Mouse (Mus musculus) cerebellum, adult 2 months (tissue): ENCODE measurements around the gene Vars. TPM values are rescaled to one million over a fixed set of nuclear protein-coding genes. Genes with fewer than 3 reads are reported as not detected.
"Not testable (repeated sequence)": the region's sequence is repeated elsewhere in the genome, so short reads cannot be mapped to it uniquely, and the experiment has no call there.

ENCODE experiments used
- DNase-seq, 2 experiments: peaks; one replicate each; pipeline ENCODE4 v3.0.0; 2021
- H3K27ac ChIP-seq: fragments of 200-500 bp; 2 replicates; pipeline ENCODE4 v1.5.1; 2012; ENCODE audit warnings: low read length, control low read depth, inconsistent platforms; ENCODE audit not compliant: insufficient read depth
- H3K27me3 ChIP-seq: fragments of 200-500 bp; 2 replicates; pipeline ENCODE4 v1.6.1; 2012; ENCODE audit warnings: inconsistent platforms, mild to moderate bottlenecking, low read length, moderate library complexity; ENCODE audit not compliant: control insufficient read depth, insufficient read depth
- H3K4me1 ChIP-seq: fragments of 200-500 bp; 2 replicates; pipeline ENCODE4 v1.6.1; 2011; ENCODE audit warnings: low read length; ENCODE audit not compliant: control insufficient read depth, insufficient read depth
- H3K4me3 ChIP-seq: fragments of 200-500 bp; replicated peaks from 2 replicates; pipeline ENCODE3; 2011; ENCODE audit warnings: mild to moderate bottlenecking, low read depth, low read length, control low read depth; ENCODE audit not compliant: insufficient read depth
- CTCF ChIP-seq: fragments of 200-500 bp; IDR thresholded peaks from 2 replicates; pipeline ENCODE4 v1.5.1; 2011; ENCODE audit warnings: low read depth, mild to moderate bottlenecking, control low read depth, low read length, moderate library complexity, borderline replicate concordance; ENCODE audit not compliant: insufficient read depth
- POLR2A ChIP-seq: fragments of 200-500 bp; IDR thresholded peaks from 2 replicates; pipeline ENCODE4 v1.6.1; 2011; ENCODE audit warnings: low read length, control low read depth, borderline replicate concordance; ENCODE audit not compliant: insufficient read depth
- WGBS: fragments of 180-500 bp; shearing (Covaris S2); methylation state at CpG from one replicate; pipeline ENCODE4 v1.1.7; 2018; 5-methylcytosine and 5-hydroxymethylcytosine counted together
- polyA plus RNA-seq: library from polyadenylated mRNA; depleted of rRNA; stranded (reverse); fragments of >200 nt; gene quantifications from 2 replicates; pipeline ENCODE4 v1.2.3, GENCODE M21; 2012

Gene Vars
- polyA plus RNA-seq, 1 experiment: 65.3 TPM

DNA sequence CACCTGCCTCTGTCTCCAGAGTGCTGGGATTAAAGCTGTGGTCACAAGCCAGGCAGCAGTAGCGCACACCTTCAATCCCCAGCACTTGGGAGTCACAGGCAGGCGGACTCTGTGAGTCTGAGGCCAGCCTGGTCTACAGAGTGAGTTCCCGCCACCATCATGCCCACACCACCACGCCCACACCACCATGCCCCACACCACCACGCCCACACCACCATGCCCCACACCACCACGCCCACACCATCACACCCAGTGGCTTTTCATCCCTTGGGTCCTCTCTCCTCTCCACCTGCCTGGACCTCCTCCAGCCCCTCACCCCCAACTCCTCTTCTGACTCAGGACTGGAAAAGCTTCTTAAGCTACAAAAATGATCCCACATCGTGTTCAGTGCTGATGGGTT is 31.1 kb downstream of the Vars start:
- WGBS: 92% methylated on average over 7 of the region's 7 CpGs
- DNase-seq: no peak
- Histone ChIP-seq H3K4me1 (no peaks in the 10 kb centered on the region; the same call in 1 of the 2 replicates), H3K4me3 (no peak overlapping the region), H3K27me3 (no peaks in the 10 kb centered on the region), H3K27ac (no peak overlapping the region)
- TF ChIP-seq CTCF (no peak), POLR2A (no peak)

DNA sequence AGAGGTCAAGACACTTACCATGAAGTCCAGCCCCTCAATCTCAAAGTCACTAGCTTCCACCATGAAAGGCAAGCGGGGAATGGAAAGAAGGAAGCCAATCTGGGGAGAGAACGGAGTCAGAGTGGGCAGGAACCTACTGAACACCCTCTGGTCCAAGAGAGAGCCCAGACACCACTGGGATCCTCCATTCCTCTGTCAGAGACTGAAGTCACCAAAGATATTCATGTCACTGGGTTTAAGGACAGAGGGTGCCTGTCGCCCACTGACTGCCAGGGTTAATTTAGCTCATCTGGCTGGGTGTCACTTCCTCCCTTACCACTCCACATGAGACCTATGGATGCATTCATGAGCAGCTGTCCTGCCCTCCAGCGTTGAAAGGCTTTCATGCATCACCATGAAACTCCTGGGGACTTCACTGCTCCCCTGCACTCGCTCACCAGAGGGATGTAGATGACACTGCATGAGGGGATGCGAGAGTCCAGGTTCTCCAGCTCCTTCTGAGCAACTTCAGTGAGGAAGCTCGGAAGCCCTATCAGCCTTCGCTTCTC is 31.6 kb downstream of the Vars start:
- H3K4me3 ChIP-seq: no peak overlapping the region
- H3K4me1 ChIP-seq: no peaks in the 10 kb centered on the region; the same call in 1 of the 2 replicates
- no peak overlapping the region for H3K27ac ChIP-seq
- 69% methylated on average over 8 of the region's 8 CpGs for WGBS
- no peak for DNase-seq
- TF ChIP-seq CTCF: no peak
- TF ChIP-seq POLR2A: no peak
- no peaks in the 10 kb centered on the region for H3K27me3 ChIP-seq

DNA sequence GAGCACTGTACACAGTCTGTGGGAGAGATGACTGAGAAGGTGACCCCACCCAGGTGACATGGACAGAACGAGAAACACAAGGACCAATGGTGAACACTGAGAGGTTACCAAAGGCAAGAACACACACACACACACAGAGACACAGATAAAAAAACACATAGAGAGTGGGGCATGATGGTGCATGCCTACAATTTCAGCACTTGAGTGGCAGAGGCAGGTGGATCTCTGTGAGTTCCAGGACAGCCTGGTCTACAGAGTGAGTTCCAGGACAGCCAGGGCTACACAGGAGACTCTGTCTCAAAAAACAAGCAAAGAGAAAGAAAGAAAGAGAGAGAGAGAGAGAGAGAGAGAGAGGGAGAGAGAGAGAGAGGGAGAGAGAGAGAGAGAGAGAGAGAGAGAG is 32.9 kb downstream of the Vars start:
- not testable (repeated sequence) for DNase-seq, H3K4me3 ChIP-seq, H3K4me1 ChIP-seq, H3K27ac ChIP-seq, H3K27me3 ChIP-seq
- 76% methylated on average over 1 of the region's 1 CpGs for whole genome bisulfite sequencing

DNA sequence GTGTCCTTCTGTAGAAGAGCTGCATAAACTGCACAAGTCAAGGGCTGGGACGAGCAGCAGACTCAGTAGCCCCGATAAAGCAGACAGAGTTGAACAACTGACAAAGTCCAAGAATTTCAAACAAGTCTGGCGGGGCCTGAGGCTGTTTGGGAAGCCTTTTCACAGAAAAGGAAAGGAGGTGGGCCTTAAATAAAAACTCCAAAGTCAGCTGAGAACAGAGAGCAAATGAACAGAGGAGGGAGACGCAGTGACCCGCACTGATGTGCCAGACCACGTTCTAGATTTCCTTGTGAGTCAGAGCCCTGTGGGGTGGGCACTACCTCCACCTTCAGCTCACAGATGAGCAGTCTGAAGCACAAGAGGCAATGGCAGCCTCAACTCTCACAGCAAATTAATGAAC is 34.1 kb downstream of the Vars start:
- H3K27me3 ChIP-seq: no peaks in the 10 kb centered on the region
- no peak for DNase-seq
- no peak for TF ChIP-seq CTCF
- no peak for TF ChIP-seq POLR2A
- 85% methylated on average over 6 of the region's 6 CpGs for WGBS
- H3K4me1 ChIP-seq: no peaks in the 10 kb centered on the region
- no peak overlapping the region for H3K27ac ChIP-seq
- H3K4me3 ChIP-seq: no peak overlapping the region

DNA sequence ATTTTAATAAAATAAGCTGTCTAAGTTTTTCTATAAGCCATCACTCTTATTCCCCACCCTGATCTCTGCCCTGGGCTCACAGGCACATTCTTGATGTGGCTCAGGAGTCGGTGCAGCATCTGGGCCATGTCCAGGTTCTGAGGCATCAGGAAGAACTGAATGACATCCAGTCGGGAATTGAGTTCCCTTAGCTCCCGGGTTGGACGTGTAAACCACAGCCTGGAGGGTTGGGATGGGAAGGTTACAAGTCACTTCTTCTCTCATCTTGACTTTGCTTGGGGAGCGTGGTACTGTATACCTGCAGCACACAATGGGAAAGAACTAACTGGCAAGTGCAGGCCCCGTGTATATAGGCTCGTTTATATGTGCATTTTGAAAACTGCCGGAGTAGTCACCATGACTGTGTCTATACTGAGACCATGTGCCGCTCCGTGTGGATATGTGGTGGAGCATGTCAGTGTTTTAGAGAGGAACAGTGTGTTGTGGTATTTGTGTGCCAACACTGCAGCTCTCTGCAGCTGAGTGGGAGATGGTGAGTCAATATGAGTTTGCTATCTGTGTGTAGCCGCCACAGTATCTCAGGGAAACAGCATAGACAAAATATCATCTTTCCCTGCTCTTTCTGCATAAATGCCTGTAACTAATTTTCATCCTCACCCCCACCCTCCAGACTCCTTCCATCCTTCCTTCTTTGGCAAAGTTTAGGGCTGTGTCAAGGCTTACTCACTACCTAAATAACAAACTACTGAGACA is 38.5 kb downstream of the Vars start:
- 81% methylated on average over 11 of the region's 11 CpGs for WGBS
- TF ChIP-seq POLR2A (no peak), CTCF (no peak)
- no peak for DNase-seq
- H3K27ac ChIP-seq: no peak overlapping the region
- H3K27me3 ChIP-seq: no peaks in the 10 kb centered on the region
- no peaks in the 10 kb centered on the region for H3K4me1 ChIP-seq
- no peak overlapping the region for H3K4me3 ChIP-seq

DNA sequence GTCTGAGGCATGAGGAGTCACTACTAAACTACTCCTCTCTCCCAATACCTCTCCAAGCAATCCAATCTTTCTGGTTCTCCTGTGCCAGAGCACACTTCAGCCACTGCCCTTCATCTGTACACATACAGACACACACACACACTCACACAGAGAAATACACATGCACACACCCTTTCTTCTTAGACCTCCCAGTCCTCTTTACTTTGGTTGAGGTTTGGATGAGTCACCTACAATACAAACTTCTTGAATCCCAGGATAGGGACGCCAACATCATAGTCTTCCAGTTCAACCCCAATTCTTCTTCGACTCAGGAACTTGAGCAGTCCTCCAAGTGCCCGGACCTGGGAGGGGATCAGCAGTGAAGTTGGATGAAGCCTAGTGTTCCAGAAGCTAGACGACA is 43.0 kb downstream of the Vars start:
- TF ChIP-seq POLR2A (no peak), CTCF (no peak)

DNA sequence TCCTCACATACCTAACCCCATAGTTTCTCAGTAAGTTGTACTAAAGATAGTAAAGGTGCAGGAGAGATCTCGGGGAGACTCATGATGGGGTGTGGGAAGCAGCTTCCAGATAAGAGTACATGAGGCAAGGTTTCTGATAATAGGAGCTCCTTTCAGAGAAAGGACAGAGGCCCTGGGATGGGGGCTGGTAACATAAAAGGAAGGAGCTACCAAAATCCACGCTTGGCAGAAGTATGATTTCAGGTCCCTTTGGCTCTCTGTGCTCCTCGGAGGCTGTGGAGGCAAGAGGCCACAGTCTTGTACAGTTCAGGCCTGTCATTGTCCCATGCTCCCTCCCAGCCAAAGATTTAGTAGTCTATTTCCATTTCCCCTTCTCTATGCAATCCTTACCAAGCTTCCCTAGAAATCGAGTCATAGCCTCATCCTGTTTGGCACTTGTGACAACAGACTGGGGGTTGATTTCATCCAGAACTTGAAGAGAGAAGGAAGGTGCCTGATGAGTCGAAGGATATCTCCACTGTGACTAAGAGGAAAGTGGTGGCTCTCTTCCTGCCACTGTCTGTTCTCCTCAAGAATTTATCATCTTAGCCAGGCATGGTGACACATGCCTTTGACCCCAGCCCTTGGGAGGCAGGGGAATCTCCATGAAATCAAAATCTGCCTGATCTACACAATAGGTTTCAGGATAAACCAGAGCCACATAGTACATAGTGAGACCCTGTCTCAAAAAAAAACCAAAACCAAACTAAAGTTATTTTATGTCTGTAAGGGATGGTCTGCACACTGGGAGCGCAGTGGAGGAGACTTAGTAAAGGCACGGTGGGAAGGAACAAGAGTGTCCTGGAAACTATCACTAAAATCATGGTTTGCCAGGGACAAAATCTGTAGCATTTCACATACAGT is 44.4 kb downstream of the Vars start:
- TF ChIP-seq CTCF: no peak
- no peak for TF ChIP-seq POLR2A
- no peak for DNase-seq
- Histone ChIP-seq H3K4me1 (peaks cover 4% of the 10 kb centered on the region; the same call in 1 of the 2 replicates), H3K27ac (no peak overlapping the region), H3K4me3 (no peak overlapping the region), H3K27me3 (no peaks in the 10 kb centered on the region)
- 82% methylated on average over 7 of the region's 7 CpGs for WGBS

More for the DNA sequence above, 43.0 kb downstream of the Vars start:
- Histone ChIP-seq H3K27me3 (no peaks in the 10 kb centered on the region), H3K4me1 (no peaks in the 10 kb centered on the region), H3K27ac (no peak overlapping the region), H3K4me3 (no peak overlapping the region)
- WGBS: 91% methylated on average over 4 of the region's 4 CpGs
- DNase-seq: no peak
